Mouse (Mus musculus) bone marrow macrophage, adult 2 months (primary cell): Measurements from ENCODE around the gene Trmt112.

Source experiments
- CTCF ChIP-seq: IDR thresholded peaks from 2 replicates; pipeline ENCODE4 v1.5.1; 2012; ENCODE audit warnings: low read depth, mild to moderate bottlenecking, low read length, moderate library complexity
- POLR2A ChIP-seq: IDR thresholded peaks from 2 replicates; pipeline ENCODE4 v1.6.1; 2012; ENCODE audit warnings: mild to moderate bottlenecking, low read depth, low read length, borderline replicate concordance

GRCm38 (mm10) chr19:6925307-6925573 is 15.7 kb downstream of the Trmt112 start, which contains the start of gene Catsperz:
- no peak for TF ChIP-seq CTCF
- no peak for TF ChIP-seq POLR2A
